Mouse (Mus musculus) G1E (cell line): Measurements from ENCODE around the gene Shank2.

ENCODE experiments used
- CTCF ChIP-seq: IDR thresholded peaks from 2 replicates; pipeline ENCODE4 v1.5.1; 2012; ENCODE audit warnings: low read depth, low read length, inconsistent platforms, mixed read lengths
- GATA1 ChIP-seq: IDR thresholded peaks from 2 replicates; pipeline ENCODE4 v1.6.1; 2012; ENCODE audit warnings: borderline replicate concordance, low read length, inconsistent platforms, mixed read lengths
- GATA2 ChIP-seq: IDR thresholded peaks from 2 replicates; pipeline ENCODE4 v1.6.1; 2012; ENCODE audit warnings: low read depth, low read length, inconsistent platforms, borderline replicate concordance
- POLR2AphosphoS5 ChIP-seq: IDR thresholded peaks from 2 replicates; pipeline ENCODE4 v1.6.1; 2012; ENCODE audit warnings: low read depth, low read length, inconsistent platforms; ENCODE audit not compliant: insufficient replicate concordance
- TAL1 ChIP-seq: conservative IDR thresholded peaks from 2 replicates; pipeline ENCODE4 v1.6.1; 2012; ENCODE audit warnings: low read depth, low read length, inconsistent platforms, mixed read lengths

DNA sequence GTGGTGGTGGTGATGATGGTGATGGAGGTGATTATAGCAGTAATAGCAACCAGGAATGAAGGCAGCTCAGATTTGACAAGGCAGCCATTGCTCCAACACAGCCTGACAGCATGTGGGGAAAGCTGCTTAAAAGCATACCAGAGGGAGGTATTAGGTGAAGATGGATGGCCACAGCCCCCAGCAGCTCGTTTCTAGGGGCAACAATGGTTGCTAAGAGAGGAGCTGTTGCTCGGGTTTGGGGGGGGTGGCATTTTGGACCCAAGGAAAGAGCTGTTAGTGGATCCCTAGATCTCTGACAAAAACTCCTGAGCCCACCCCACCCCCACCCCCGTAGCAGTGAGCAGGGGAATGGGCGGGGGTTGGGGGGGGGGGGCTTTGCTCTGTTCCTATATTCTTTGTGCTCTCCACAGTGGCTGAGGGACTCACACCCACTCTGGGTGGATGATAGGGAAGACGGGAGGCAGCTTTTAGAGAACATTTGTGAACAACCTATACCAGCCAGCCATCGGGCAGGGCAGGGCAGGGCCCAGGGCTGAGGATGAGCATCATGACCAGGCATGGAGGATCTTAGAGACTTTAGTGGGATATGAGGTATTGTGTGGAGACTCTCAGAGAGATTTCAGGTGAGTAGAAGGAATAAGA, 377.6 kb downstream of the Shank2 start:
- no peak for TF ChIP-seq CTCF
- no peak for TF ChIP-seq TAL1
- TF ChIP-seq POLR2AphosphoS5: no peak
- no peak for TF ChIP-seq GATA1
- no peak for TF ChIP-seq GATA2
